21 mouse cellular contexts compared by ENCODE assay signal in genomic region chr5:29845038-29845437, GRCm38 (mm10).
DNase-seq lines count a peak whose midpoint lies in the region; ATAC-seq and TF ChIP-seq lines count a peak whose summit lies in the region.
"Had no signal": no experiment of that assay in that cellular context is flagged by ENCODE, and none has a peak within 500 bp of the region (broad histone marks: within the 10 kb centered on the region; RNA-seq: fewer than 3 reads in every experiment).

No protein-coding gene starts in this region.

- H3K4me2 ChIP-seq in liver, embryonic 12.5 days, result no peak overlapping the region
- H3K4me2 ChIP-seq: embryonic facial prominence, embryonic 13.5 days; midbrain, embryonic 11.5 days; stomach, embryonic 15.5 days had no signal

- H3K27me3 ChIP-seq in heart, adult 2 months (ENCODE audit: control insufficient read depth, insufficient read depth, low read length), result no peaks in the 10 kb centered on the region
- no peaks in the 10 kb centered on the region for H3K27me3 ChIP-seq in liver, adult 2 months (ENCODE audit: control insufficient read depth, insufficient read depth, low read length)
- no peaks in the 10 kb centered on the region for H3K27me3 ChIP-seq in liver, embryonic 12.5 days (replicated peaks)
- no peaks in the 10 kb centered on the region for H3K27me3 ChIP-seq in hindbrain, embryonic 10.5 days (ENCODE audit: insufficient read depth, poor library complexity, severe bottlenecking)
- H3K27me3 ChIP-seq: CH12.LX; embryonic facial prominence, embryonic 13.5 days; stomach, embryonic 15.5 days had no signal

- H3K4me1 ChIP-seq in heart, adult 2 months (ENCODE audit: control insufficient read depth, insufficient read depth, low read length), result peaks cover 3% of the 10 kb centered on the region
- no peaks in the 10 kb centered on the region for H3K4me1 ChIP-seq in liver, adult 2 months (ENCODE audit: control insufficient read depth, insufficient read depth, low read length)
- 0 out of 2 replicates have a peak, but pooled peaks cover 6% of the 10 kb centered on the region for H3K4me1 ChIP-seq in liver, embryonic 12.5 days
- H3K4me1 ChIP-seq in hindbrain, embryonic 10.5 days (replicated peaks), result no peaks in the 10 kb centered on the region
- H3K4me1 ChIP-seq: embryonic facial prominence, embryonic 13.5 days; stomach, embryonic 15.5 days had no signal

- no peak for TF ChIP-seq EP300 in heart, adult 2 months (IDR thresholded peaks at IDR 0.05; ENCODE audit: insufficient read depth, low read depth, low read length)

- no peak for TF ChIP-seq POLR2A in heart, adult 2 months (IDR thresholded peaks at IDR 0.05; ENCODE audit: insufficient read depth, low read depth, low read length)
- TF ChIP-seq POLR2A in liver, adult 2 months (IDR thresholded peaks at IDR 0.05; ENCODE audit: extremely low read depth, insufficient read depth, low read length), result no peak

- ATAC-seq in liver, embryonic 12.5 days, result no peak
- peak; percentile 78 for ATAC-seq in common myeloid progenitor, adult 5-6 weeks (replicated peaks; ENCODE audit: low read depth, poor library complexity, severe bottlenecking)
- ATAC-seq: forebrain, postnatal 0 days; hindbrain, embryonic 16.5 days had no signal

- no peaks in the 10 kb centered on the region for H3K79me2 ChIP-seq in heart, adult 2 months (replicated peaks; ENCODE audit: control insufficient read depth, insufficient read depth, low read length)
- H3K79me2 ChIP-seq in liver, adult 2 months (ENCODE audit: control insufficient read depth, insufficient read depth, low read length), result no peaks in the 10 kb centered on the region
- H3K79me2 ChIP-seq in macrophage (ENCODE audit: inconsistent target), result no peaks in the 10 kb centered on the region

- H3K36me3 ChIP-seq in heart, adult 2 months (ENCODE audit: control insufficient read depth, insufficient read depth, low read length), result peaks cover 3% of the 10 kb centered on the region; the same call in 1 of the 2 replicates
- H3K36me3 ChIP-seq in liver, adult 2 months (ENCODE audit: control insufficient read depth, insufficient read depth, low read length), result no peaks in the 10 kb centered on the region
- H3K36me3 ChIP-seq in liver, embryonic 12.5 days, result no peaks in the 10 kb centered on the region
- no peaks in the 10 kb centered on the region for H3K36me3 ChIP-seq in macrophage (ENCODE audit: inconsistent target)
- no peaks in the 10 kb centered on the region for H3K36me3 ChIP-seq in hindbrain, embryonic 10.5 days
- H3K36me3 ChIP-seq: embryonic facial prominence, embryonic 13.5 days; stomach, embryonic 15.5 days had no signal

- no peak overlapping the region for H3K4me3 ChIP-seq in heart, adult 2 months
- no peak overlapping the region for H3K4me3 ChIP-seq in liver, adult 2 months (ENCODE audit: insufficient read depth, low read depth, low read length)
- H3K4me3 ChIP-seq in liver, embryonic 12.5 days, result no peak overlapping the region
- H3K4me3 ChIP-seq in macrophage (ENCODE audit: inconsistent target), result no peak overlapping the region
- H3K4me3 ChIP-seq in hindbrain, embryonic 10.5 days, result no peak overlapping the region
- H3K4me3 ChIP-seq: embryonic facial prominence, embryonic 13.5 days; stomach, embryonic 15.5 days had no signal

- DNase-seq in heart, adult 8-10 months (ENCODE audit: low spot score), result peak; percentile 40
- no peak for DNase-seq in heart, adult 2 months
- DNase-seq in liver, adult 2 months (ENCODE audit: extremely low read depth, low read depth, low spot score), result peak; percentile 50
- DNase-seq in embryo, embryonic 9.5 days (ENCODE audit: extremely low spot score), result no peak
- no peak for DNase-seq in hindbrain, embryonic 10.5 days (ENCODE audit: low spot score)
- DNase-seq: adrenal gland, postnatal 36 days; cerebellum, adult 9-11 months; forebrain, postnatal 0 days; heart, postnatal 4 days; lung, adult 18-20 months; lung, postnatal 36 days; right cerebral cortex, postnatal 25 days; thymus, adult 18-20 months had no signal

- intact Hi-C loops in heart, adult 2 months (cut with DNase I), result no loop called here

- no peak overlapping the region for H3K27ac ChIP-seq in heart, adult 2 months
- no peak overlapping the region for H3K27ac ChIP-seq in liver, adult 2 months (replicated peaks; ENCODE audit: insufficient read depth, low read depth, low read length)
- no peak overlapping the region for H3K27ac ChIP-seq in liver, embryonic 12.5 days
- peak overlapping the region; percentile 42; the same call in 1 of the 2 replicates for H3K27ac ChIP-seq in macrophage
- H3K27ac ChIP-seq in hindbrain, embryonic 10.5 days, result no peak overlapping the region
- H3K27ac ChIP-seq: embryonic facial prominence, embryonic 13.5 days; stomach, embryonic 15.5 days had no signal

- no peak overlapping the region for H3K9ac ChIP-seq in heart, adult 2 months (ENCODE audit: low read depth, low read length)
- no peak overlapping the region for H3K9ac ChIP-seq in liver, adult 2 months (ENCODE audit: low read depth, low read length)
- no peak overlapping the region for H3K9ac ChIP-seq in liver, embryonic 12.5 days
- H3K9ac ChIP-seq: embryonic facial prominence, embryonic 13.5 days; forebrain, postnatal 0 days; stomach, embryonic 15.5 days had no signal

- no peak for TF ChIP-seq CTCF in heart, adult 2 months (IDR thresholded peaks at IDR 0.05)
- TF ChIP-seq CTCF in liver, adult 2 months (IDR thresholded peaks at IDR 0.05; ENCODE audit: low read depth, low read length), result no peak

- no peaks in the 10 kb centered on the region for H3K9me3 ChIP-seq in liver, embryonic 12.5 days (replicated peaks)
- no peaks in the 10 kb centered on the region for H3K9me3 ChIP-seq in hindbrain, embryonic 10.5 days
- H3K9me3 ChIP-seq: embryonic facial prominence, embryonic 13.5 days; stomach, embryonic 15.5 days had no signal

- 36% methylated on average over 3 of the region's 3 CpGs for WGBS in heart, adult 2 months
- 49% methylated on average over 3 of the region's 3 CpGs for WGBS in liver, adult 2 months
- 14% methylated on average over 3 of the region's 3 CpGs for WGBS in liver, embryonic 12.5 days (ENCODE audit: insufficient replicate concordance)
- WGBS in macrophage (ENCODE audit: missing documents), result 0% methylated on average over 2 of the region's 3 CpGs
- WGBS in hindbrain, embryonic 10.5 days, result 81% methylated on average over 3 of the region's 3 CpGs

Comparison
In these comparisons a context has a peak if more than half of its experiments do, and no peak if none do; other contexts are left out.
1. DNase-seq: peak in heart, adult 8-10 months (single experiment) and liver, adult 2 months (single experiment); none in heart, adult 2 months (0 of 2), embryo, embryonic 9.5 days (single experiment) and hindbrain, embryonic 10.5 days (single experiment).